Mouse (Mus musculus) heart, embryonic 13.5 days (tissue): ENCODE data around the gene D930048N14Rik. TPM values are rescaled to one million over a fixed set of nuclear protein-coding genes. Genes with fewer than 3 reads are reported as not detected.

ENCODE experiments used
- ATAC-seq: fragments of 200-750 bp; cut with Nextera tagmentation; 2 replicates; pipeline ENCODE4 v1.8.0; 2017; ENCODE audit warnings: moderate TSS enrichment; ENCODE audit not compliant: insufficient number of reproducible peaks, low FRiP score, low TSS enrichment; ENCODE audit errors: extremely low read depth
- H3K27ac ChIP-seq: fragments of 300-500 bp; sonication (generic); replicated peaks from 2 replicates; pipeline ENCODE4 v1.5.1; 2015; ENCODE audit warnings: moderate library complexity, mild to moderate bottlenecking, inconsistent platforms
- H3K27me3 ChIP-seq: fragments of 300-500 bp; sonication (generic); replicated peaks from 2 replicates; pipeline ENCODE4 v1.6.1; 2015; ENCODE audit warnings: mild to moderate bottlenecking, inconsistent platforms
- H3K36me3 ChIP-seq: fragments of 300-500 bp; sonication (generic); 2 replicates; pipeline ENCODE4 v1.6.1; 2015; ENCODE audit warnings: mild to moderate bottlenecking, inconsistent platforms
- H3K4me1 ChIP-seq: fragments of 300-500 bp; sonication (generic); 2 replicates; pipeline ENCODE4 v1.6.1; 2015; ENCODE audit warnings: inconsistent platforms
- H3K4me2 ChIP-seq: fragments of 300-500 bp; sonication (generic); 2 replicates; pipeline ENCODE4 v1.6.1; 2015; ENCODE audit warnings: inconsistent platforms, mild to moderate bottlenecking, moderate library complexity
- H3K4me3 ChIP-seq: fragments of 300-500 bp; sonication (generic); 2 replicates; pipeline ENCODE4 v1.5.1; 2015; ENCODE audit warnings: moderate library complexity, mild to moderate bottlenecking, inconsistent platforms
- H3K9ac ChIP-seq: fragments of 300-500 bp; sonication (generic); 2 replicates; pipeline ENCODE4 v1.6.1; 2015; ENCODE audit warnings: inconsistent platforms, mild to moderate bottlenecking, moderate library complexity
- H3K9me3 ChIP-seq: fragments of 300-500 bp; sonication (generic); 2 replicates; pipeline ENCODE4 v1.6.1; 2016; ENCODE audit warnings: inconsistent platforms
- WGBS: fragments of 180-500 bp; shearing (Covaris S2); methylation state at CpG from one replicate; pipeline ENCODE4 v1.1.7; 2015; ENCODE audit warnings: mixed read lengths; 5-methylcytosine and 5-hydroxymethylcytosine counted together
- polyA plus RNA-seq: library from polyadenylated mRNA; unstranded; fragments of >200 nt; fragmentation: Nextera tagmentation; extraction: Ambion mirVana; gene quantifications from 2 replicates; pipeline ENCODE4 v1.2.1, GENCODE M21; 2015

The D930048N14Rik gene
- polyA plus RNA-seq, 1 experiment from 2014 or later: 0.86 TPM

DNA sequence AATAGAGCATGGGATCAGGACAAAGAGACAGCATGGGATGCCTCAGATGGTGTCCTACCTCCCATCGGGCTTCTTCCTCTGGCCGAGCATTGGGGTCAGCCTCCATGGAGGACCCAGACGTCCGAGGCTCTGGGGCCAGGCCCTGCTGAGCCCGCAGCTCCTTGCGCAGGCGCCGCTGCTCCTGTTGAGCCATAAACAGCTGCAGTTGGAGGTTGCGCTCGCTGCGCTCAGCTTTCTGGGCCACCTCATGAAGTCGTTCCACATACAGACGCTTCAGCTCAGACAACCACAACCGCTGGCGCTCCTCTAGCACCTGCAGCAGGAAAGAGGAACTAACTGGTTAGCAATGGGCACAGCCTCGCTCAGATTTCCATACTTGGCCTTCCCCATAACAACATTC, 6.5 kb upstream of the D930048N14Rik start:
- Histone ChIP-seq H3K4me1 (peaks cover 35% of the 10 kb centered on the region), H3K4me3 (no peak overlapping the region), H3K9ac (no peak overlapping the region), H3K27ac (no peak overlapping the region), H3K36me3 (peaks cover 31% of the 10 kb centered on the region), H3K4me2 (peak overlapping the region; percentile 40), H3K27me3 (peaks cover 22% of the 10 kb centered on the region), H3K9me3 (no peaks in the 10 kb centered on the region)
- WGBS: 70% methylated on average over 16 of the region's 16 CpGs
- ATAC-seq: no peak

DNA sequence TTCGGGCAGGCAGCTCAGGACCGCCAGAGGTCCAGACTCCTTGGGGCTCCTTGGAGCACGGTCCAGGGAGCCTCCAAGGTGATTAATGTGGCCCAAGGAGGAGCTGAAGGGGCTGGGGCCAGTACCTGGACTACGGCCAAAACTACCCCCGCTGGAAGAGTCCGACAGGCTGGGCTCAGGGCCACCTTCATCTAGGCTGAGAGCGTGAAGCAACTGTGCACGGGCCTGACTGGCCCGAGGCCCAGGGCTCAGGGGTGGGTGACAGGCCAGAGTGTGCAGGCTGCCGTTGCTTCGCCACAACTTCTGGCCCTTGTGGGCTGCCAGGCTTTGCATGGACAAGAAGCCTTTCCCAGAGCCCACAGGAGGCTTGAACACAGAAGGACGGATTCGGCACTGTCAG, 5.5 kb upstream of the D930048N14Rik start:
- H3K9ac ChIP-seq: peak overlapping the region; percentile 47; the same call in 1 of the 2 replicates
- H3K4me2 ChIP-seq: no peak overlapping the region
- peaks cover 46% of the 10 kb centered on the region for H3K4me1 ChIP-seq
- H3K4me3 ChIP-seq: no peak overlapping the region
- no peak for ATAC-seq
- H3K27ac ChIP-seq: no peak overlapping the region
- no peaks in the 10 kb centered on the region for H3K9me3 ChIP-seq
- H3K27me3 ChIP-seq: peaks cover 32% of the 10 kb centered on the region
- WGBS: 69% methylated on average over 13 of the region's 13 CpGs
- peaks cover 31% of the 10 kb centered on the region for H3K36me3 ChIP-seq

DNA sequence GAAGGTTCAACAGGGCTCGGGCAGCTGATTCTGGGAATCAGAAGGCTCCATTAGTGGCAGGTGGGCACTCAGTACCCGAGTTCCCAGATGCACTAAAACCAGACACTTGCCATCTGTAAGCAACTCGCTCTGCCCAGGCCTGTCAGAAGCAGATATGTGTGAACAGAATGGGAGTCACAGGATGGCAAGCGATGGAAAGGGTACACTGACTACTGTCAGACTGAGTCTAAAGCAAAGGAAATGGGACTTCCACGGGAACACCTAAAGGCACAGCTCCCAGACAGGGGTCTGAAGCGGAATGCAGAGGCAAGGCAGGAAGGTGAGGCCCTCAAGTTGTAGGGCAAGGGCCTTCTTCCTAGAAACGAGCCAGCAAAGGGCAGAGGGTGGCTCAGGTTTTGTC, 4.5 kb upstream of the D930048N14Rik start:
- Histone ChIP-seq H3K4me1 (peaks cover 46% of the 10 kb centered on the region), H3K4me2 (no peak overlapping the region; the same call in 1 of the 2 replicates), H3K4me3 (no peak overlapping the region), H3K27ac (peak overlapping the region; percentile 34), H3K36me3 (peaks cover 31% of the 10 kb centered on the region), H3K27me3 (peaks cover 32% of the 10 kb centered on the region), H3K9ac (no peak overlapping the region), H3K9me3 (no peaks in the 10 kb centered on the region)
- ATAC-seq: no peak
- WGBS: 73% methylated on average over 7 of the region's 7 CpGs

DNA sequence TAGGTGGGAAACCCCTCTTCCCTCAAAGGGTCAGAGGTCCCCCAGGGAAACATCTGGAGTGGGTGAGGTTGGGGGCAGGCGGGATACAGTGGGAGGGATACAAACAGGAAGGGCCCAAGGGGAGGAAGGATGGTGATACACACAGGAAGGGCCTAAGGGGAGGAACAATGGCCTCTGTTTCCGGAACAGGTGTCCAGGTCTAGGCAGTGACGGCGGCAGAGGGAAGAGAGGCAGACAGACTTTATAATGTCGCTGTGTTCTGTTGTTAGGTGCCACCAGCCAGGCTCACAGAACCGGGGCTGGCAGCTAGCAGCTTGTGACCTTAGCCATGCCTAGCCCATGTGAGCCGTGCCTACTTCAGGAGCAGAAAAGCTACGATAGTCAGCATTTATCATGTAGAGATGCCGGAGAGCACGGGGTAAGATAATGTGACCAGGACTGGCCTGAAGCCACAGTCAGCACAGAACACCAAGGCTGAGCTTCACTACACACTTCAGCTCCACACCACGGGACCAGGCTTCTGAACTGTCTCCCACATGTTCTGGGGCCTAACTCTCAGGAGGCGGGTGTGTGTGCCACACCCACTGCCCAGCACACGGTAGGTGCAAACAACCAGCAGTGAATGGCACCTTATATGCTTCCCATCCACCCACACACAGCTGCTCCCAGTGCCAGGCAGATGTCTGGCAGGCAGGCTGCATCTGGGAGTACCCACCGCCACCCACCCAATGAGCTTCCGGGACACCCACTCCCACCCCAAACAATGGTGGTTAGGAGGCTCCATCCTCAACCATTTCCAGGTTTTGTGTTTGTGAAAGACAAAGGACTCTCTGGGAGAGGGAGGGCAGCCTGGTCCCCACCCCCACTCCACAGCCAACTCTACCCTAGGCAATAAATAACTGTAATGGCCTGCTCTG, 3.7 kb upstream of the D930048N14Rik start:
- ATAC-seq: no peak
- no peak overlapping the region for H3K4me3 ChIP-seq
- peaks cover 31% of the 10 kb centered on the region for H3K36me3 ChIP-seq
- H3K4me1 ChIP-seq: peaks cover 46% of the 10 kb centered on the region
- peak overlapping the region; percentile 39; the same call in 1 of the 2 replicates for H3K9ac ChIP-seq
- no peaks in the 10 kb centered on the region for H3K9me3 ChIP-seq
- H3K27me3 ChIP-seq: peaks cover 32% of the 10 kb centered on the region
- 60% methylated on average over 15 of the region's 15 CpGs for WGBS
- peak overlapping the region; percentile 67 for H3K27ac ChIP-seq
- peak overlapping the region; percentile 77 for H3K4me2 ChIP-seq

GRCm38 (mm10) chr11:51648566-51648965, 2.2 kb upstream of the D930048N14Rik start:
- H3K4me2 ChIP-seq: peak overlapping the region; percentile 77
- peak overlapping the region; percentile 84 for H3K9ac ChIP-seq
- no peaks in the 10 kb centered on the region for H3K9me3 ChIP-seq
- peak overlapping the region; percentile 12 for H3K27ac ChIP-seq
- peaks cover 32% of the 10 kb centered on the region for H3K27me3 ChIP-seq
- no peak for ATAC-seq
- H3K36me3 ChIP-seq: peaks cover 20% of the 10 kb centered on the region
- H3K4me1 ChIP-seq: peaks cover 38% of the 10 kb centered on the region
- 30% methylated on average over 3 of the region's 3 CpGs for WGBS
- peak overlapping the region; percentile 65 for H3K4me3 ChIP-seq

DNA sequence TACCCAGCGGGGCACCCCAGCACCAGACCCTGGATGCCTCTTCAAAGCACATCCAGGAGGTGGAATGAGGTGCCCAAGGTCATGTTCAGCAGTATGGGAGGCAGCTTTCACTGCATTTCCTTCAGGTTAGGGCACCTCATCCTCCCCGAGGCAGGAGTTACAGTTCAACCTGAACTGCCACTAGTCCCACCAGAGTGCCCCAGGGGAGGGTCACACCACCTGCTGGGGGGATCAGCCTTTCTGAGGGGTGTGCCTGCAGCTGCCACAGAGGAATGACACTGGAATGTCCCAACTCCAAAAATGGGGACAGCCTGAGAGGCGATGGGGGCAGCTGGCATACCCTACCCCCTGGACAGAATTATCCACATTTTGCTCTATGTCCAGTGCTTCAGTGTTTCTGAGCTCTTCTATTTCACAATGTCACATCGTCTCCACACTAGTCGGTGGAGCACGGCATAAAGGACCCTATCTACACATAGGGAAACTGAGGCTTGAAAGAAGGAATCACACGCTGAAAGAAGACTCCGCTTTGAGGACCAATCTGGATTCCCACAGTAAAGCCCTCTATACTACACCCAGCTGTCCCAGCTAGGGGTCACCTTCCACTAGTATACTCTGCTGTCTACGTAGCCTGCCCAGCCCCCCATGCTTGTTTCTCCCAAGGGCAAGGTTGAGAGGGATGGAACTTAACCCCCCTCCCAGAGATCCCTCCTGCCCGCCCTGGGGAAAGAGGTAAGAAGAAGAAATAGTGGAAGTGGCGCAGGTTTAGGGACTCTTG, 1.5 kb upstream of the D930048N14Rik start:
- Histone ChIP-seq H3K36me3 (peaks cover 13% of the 10 kb centered on the region), H3K4me3 (peak overlapping the region; percentile 65), H3K4me1 (peaks cover 34% of the 10 kb centered on the region), H3K27ac (peak overlapping the region; percentile 28; the same call in 1 of the 2 replicates), H3K27me3 (peaks cover 30% of the 10 kb centered on the region), H3K4me2 (peak overlapping the region; percentile 77), H3K9me3 (no peaks in the 10 kb centered on the region), H3K9ac (peak overlapping the region; percentile 84)
- 30% methylated on average over 11 of the region's 11 CpGs for WGBS
- no peak for ATAC-seq

- Histone ChIP-seq H3K4me3 (peak overlapping the region; percentile 65), H3K27ac (peak overlapping the region; percentile 20; the same call in 1 of the 2 replicates), H3K27me3 (peaks cover 24% of the 10 kb centered on the region), H3K9ac (peak overlapping the region; percentile 84), H3K4me2 (peak overlapping the region; percentile 77), H3K4me1 (peaks cover 34% of the 10 kb centered on the region), H3K36me3 (peaks cover 7% of the 10 kb centered on the region), H3K9me3 (no peaks in the 10 kb centered on the region)
- ATAC-seq: no peak
- 6% methylated on average over 7 of the region's 7 CpGs for WGBS
These were observed 910 bp upstream of the D930048N14Rik start for GRCm38 (mm10) chr11:51649889-51650199.

GRCm38 (mm10) chr11:51650261-51650660, 493 bp upstream of the D930048N14Rik start:
- peak overlapping the region; percentile 77 for H3K4me2 ChIP-seq
- peaks cover 4% of the 10 kb centered on the region for H3K36me3 ChIP-seq
- H3K4me1 ChIP-seq: peaks cover 34% of the 10 kb centered on the region
- peak overlapping the region; percentile 84 for H3K9ac ChIP-seq
- peak overlapping the region; percentile 65 for H3K4me3 ChIP-seq
- peaks cover 21% of the 10 kb centered on the region for H3K27me3 ChIP-seq
- H3K9me3 ChIP-seq: no peaks in the 10 kb centered on the region
- no peak for ATAC-seq
- under 1% methylated on average over 27 of the region's 30 CpGs for WGBS
- no peak overlapping the region for H3K27ac ChIP-seq

- Histone ChIP-seq H3K4me2 (no peak overlapping the region), H3K9ac (no peak overlapping the region), H3K4me1 (peaks cover 21% of the 10 kb centered on the region), H3K27me3 (peaks cover 14% of the 10 kb centered on the region), H3K9me3 (no peaks in the 10 kb centered on the region), H3K36me3 (no peaks in the 10 kb centered on the region), H3K4me3 (no peak overlapping the region), H3K27ac (no peak overlapping the region)
- ATAC-seq: no peak
- WGBS: 84% methylated on average over 4 of the region's 4 CpGs
These were observed 2.2 kb downstream of the D930048N14Rik start for GRCm38 (mm10) chr11:51652889-51653418.

DNA sequence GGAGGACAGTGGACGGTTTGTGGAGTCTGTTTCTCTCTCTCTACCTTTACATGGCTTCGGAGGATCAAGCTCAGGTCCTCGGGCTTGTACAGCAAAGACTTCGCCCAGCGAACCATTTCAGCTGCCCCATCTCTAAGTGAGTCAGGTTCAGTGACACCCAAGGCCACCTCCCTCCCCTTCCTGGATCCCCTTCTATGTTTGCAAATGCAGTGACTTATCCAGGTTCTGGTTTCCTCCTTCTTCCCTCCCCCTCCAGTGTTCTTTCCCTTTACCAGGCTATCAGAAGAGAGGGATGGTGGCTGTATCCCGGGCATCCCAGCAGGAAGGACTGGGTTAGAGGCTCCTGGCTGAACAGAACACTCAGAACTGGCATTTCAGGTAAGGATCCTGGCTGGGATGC, 3.0 kb downstream of the D930048N14Rik start:
- Histone ChIP-seq H3K9me3 (no peaks in the 10 kb centered on the region), H3K9ac (no peak overlapping the region), H3K27me3 (peaks cover 14% of the 10 kb centered on the region), H3K4me2 (no peak overlapping the region), H3K27ac (no peak overlapping the region), H3K4me3 (no peak overlapping the region), H3K4me1 (peaks cover 22% of the 10 kb centered on the region), H3K36me3 (no peaks in the 10 kb centered on the region)
- ATAC-seq: no peak
- WGBS: 77% methylated on average over 6 of the region's 6 CpGs

- Histone ChIP-seq H3K9me3 (no peaks in the 10 kb centered on the region), H3K27me3 (peaks cover 4% of the 10 kb centered on the region), H3K4me3 (no peak overlapping the region), H3K36me3 (no peaks in the 10 kb centered on the region), H3K9ac (no peak overlapping the region), H3K4me1 (peaks cover 16% of the 10 kb centered on the region), H3K27ac (no peak overlapping the region), H3K4me2 (no peak overlapping the region)
- 87% methylated on average over 3 of the region's 3 CpGs for WGBS
- no peak for ATAC-seq
These were observed 4.1 kb downstream of the D930048N14Rik start for GRCm38 (mm10) chr11:51654891-51655290.
